Mouse (Mus musculus): ENCODE measurements around the gene Tmem150c.

Gene Tmem150c

DNA sequence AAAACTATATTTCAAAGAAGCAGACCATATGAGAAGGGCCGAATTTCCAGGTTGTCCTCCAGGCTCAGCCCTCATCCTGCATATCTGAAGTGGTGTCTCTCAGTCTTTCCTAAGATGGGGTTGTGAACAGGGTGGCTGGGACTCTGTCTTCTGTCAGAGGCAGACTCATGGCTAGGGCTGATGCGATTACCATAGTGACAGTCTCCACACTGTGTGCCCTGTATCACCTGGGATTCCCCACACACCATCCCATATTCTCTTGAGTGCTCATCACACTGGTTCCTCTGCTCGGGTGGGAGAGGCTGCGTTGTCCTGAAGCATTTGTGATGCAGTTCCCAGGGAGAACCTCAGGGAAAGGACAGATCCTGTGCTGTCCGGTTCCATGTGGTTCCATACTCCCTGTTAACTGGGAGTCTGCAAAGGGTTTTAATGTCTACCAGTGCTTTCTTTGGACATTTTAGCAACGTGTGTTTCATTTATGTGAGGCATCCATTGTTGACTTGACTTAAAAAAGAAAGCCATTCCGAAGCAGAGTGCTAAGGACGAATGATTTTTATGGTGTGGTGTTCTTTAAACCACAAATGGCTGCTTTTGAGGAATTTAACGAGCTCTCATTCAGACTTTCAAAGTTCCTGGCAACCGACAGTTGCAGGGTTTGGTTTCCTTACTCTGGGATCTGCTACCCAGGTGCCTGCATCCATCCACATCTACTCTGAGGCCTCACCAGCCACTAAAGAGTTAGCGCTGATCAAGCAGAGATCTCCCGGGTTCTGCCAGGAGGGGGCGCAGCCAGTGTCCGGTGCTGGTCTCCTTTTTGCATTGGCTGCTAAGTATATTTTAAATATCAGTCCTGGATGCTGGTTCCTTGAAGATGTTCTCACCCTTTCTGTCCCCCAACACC, 7.2 kb upstream of the Tmem150c start:
- DNase-seq = peak; percentile 10 to 27

DNA sequence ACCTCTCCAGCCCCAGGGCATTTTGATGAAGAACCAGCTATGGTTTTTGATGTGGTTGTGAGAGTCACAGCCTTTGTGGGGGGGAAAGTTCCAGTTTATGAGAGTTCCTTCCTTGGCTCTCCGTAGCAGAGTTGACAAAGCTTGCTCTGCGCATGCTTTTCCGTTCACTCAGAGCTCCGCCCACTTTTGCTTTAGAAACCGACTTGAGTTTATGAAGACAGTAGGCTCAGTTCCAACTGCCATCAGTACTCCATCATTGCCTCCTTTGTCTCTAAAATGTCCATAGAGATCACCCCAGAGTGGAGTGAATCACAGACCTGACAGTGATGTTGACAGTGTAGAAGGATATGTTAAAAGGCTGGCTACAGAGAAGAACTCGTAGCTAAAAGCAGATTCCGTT, 3.8 kb upstream of the Tmem150c start:
- DNase-seq = no peak

DNA sequence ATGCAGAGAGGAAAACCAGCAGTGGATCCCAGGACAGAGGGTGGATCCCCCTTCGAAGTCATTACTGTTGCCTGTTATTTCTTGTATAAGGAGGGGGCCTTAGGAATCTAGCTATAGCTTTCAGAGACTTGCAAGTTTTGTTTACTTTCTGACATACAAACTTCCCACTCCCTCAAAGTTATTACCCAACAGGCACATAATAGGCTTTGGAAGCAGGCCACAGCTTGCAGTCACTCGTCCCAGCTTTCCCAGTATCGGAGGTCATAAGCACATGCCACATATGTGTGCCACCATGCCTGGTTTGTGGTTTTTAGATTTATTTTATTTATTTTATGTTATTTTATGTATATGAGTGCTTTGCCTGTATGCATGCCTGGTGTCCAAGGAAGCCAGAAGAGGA, 3.2 kb upstream of the Tmem150c start:
- no peak for DNase-seq

DNA sequence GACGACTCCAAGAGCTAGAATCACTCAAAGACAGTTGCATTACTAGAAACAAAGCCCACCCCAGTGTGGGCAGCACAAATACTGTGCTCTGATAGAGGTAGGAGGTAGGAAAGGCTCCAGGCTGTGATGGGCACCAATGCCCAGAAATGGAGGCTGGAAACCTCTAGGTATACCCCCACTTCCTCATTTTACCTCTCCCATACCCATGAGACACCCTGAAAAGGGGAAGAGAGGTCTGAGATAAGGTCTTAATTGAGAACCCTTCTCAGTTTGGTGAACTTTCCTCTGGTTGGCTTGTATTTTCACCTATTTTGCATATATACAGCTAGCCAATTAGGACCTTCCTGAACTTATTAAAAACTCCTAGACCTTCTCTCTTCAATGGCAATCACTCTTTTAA, 2.4 kb upstream of the Tmem150c start:
- no peak for DNase-seq

DNA sequence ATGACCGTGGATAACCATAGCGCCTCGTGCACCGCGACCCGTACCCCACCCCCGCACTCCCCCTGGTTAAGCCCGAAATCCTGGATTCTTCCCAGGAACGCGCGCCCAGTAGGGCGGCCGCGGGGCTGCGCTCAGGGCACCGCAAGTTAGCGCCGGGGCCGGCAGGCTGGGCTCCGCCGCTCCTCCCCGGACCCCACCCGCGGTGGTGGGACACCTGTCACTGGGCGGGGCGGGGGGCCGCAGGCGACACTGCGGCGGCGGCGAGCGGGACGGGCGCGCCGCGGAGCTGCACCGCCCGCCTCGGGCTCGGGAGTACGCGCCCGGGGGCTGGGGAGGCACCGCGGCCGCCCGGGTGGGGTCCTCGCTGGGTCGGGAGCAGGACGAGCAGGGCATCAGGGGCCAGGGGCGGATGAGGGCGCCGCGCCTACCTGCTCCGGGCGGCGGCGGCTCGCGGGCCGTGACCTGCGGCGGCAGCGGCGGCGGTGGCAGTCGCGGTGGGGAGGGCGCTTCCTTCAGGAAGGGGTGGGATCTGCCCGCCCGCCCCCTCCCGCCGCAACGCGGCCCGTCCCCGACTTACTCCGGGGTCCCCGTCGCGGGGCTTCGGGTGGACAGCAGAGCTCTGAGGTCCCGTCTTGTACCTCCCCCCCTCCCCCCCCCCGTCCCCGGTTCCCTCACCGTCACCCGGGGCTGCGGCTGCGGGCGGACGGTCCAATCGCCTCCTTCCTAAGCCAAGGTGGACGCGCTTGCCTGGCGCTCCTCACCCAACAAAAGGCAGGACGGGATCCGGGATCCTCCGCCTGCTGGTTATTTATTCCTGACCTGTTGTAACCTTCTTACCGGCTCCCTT, 594 bp downstream of the Tmem150c start:
- peak; percentile 16 to 33 for DNase-seq

DNA sequence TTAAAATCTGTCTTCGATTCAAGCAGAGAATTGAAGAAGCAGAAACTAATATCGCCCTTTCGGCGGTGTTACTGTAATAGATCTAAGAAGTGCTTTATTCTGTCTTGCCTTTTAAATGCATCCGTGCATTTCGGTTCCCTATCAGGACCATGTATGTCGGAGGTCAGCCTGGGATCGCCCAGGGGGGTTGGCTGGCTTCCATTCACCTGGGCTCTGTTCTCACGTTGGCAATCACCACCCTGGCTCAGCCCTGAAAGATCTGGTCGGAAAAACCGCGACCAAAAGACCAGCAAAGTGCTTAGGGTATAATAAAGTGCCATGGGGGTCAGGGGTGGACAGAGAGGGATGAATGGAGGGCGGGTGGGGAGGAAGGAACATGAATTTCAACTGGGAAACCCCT, 1.3 kb downstream of the Tmem150c start:
- DNase-seq = no peak

DNA sequence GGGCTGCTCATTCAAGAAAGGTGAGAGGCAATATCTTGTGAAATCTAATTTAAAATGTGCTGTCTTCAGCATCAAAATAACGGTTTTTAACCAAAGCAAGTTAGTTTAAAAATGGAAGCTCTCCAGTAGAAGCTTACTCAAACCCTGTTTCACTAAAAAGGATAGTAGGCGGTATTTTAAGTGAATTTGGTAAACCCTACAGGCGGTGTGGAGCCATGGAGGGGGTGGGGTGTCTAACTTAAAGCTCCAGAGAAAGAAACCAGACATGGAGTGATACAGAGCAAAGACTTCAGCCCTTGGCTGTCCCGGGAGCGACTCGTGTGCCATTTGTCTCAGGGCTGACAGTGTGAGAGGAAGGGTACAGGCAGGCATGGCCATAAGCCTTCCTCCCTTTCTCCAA, 4.0 kb downstream of the Tmem150c start:
- DNase-seq = no peak

DNA sequence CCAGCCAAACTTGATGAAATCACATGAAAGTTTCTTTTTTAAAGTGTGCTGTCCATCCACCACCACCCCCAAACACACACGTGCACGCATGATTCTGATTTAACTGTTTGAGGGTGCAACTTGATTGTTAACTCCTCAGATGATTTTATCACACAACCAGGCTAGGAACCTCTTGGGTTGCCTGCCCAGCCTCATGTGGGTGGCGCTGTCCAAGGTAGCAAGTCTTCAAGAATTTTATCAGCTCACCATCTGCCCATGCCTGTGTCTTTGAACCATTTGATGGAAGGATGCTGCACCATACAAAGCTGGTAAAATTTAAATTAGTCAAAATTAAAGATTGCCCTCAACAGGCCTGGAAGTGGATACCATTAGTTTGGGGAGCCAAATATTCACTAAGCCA, 9.6 kb downstream of the Tmem150c start:
- no peak for DNase-seq

DNA sequence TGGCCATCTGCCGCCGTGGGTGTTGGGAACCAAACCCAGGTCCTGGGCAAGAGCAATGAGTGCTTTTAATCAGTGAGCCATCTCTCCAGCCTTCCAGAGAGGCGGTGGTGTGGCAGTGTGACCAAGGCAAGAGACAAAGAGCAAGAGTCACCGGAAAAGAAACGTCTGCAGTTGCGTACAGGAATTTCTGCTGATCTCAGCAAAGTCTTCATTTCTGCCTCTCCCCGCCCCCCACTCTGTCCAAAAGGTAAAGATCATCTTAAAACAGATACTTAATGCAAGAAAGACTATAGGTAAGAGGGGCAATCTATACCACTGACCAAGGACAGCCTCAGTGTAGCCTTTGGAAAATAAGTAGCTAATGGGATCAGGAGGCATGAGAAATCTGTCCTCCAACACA, 14.8 kb downstream of the Tmem150c start:
- no peak for DNase-seq

DNA sequence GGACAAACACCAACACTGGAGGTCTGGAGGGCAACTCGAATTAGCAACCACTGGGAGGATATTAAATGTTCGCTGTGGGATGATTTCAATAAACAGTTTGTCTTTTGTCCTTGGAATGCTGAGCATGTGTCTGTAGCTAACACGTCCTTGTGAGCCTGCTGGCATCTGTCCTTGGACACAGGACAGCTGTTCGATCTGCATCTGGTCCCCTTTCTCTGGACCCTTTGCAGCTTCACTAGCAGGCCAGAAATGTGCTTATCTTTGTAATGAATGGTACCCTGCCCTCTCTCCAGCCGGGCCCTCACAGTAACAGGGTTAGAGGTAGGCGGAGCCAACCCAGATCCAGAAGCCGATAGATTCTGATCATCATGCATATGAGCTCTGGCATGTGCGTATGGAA, 32.3 kb downstream of the Tmem150c start:
- no peak for DNase-seq

DNA sequence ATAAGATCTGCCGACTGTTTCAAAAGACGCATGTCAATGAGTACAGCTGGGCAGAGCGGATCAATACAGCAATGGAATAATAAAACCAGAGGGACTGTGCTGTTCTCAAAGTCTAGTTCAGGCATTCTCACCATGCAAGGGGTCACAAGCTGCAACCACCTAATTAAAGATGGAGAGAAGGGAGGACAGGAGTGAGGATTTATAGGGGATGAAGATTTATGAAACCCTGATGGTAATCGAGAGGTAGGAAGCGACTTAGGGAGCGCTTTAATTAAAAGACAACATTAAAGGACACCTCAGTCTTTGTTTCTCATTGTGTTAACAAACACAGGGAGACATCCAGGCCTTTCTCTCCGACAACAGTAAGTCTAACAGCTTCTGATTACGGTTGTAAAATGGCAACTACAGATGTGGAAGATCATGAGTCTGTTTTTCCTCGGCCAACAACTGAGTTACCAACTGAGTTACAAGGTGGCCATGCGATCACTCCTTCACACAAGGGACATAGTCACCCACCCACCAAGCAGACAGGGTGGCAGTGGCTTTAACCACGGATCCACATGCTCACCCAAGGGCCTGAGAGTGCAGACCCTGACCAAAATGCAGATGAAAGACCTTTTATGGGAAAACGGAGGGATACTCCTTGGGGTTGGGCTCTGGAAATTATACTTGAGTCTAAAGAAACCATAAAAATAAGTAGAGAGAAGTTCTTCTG, 34.0 kb downstream of the Tmem150c start:
- DNase-seq = no peak

DNA sequence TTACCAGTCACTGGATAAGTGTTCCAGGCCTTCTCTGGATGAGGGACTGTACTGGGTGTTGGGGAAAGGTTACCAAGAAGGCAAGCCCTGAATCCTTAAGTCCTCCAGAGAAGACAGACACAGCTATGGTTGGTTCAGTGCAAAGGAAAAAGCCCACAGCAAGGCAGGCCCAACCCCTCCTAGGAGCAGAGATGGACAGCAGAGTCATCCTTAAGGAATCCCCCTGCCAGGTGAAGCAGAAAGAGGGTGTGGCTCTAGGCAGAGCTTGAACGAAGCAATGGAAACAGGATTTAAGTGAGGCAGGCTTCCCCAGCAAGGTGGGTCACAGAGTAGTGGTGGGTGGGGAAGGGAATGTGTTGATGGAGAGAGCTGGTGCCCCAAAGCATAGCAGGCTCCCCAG, 35.1 kb downstream of the Tmem150c start:
- DNase-seq = no peak

DNA sequence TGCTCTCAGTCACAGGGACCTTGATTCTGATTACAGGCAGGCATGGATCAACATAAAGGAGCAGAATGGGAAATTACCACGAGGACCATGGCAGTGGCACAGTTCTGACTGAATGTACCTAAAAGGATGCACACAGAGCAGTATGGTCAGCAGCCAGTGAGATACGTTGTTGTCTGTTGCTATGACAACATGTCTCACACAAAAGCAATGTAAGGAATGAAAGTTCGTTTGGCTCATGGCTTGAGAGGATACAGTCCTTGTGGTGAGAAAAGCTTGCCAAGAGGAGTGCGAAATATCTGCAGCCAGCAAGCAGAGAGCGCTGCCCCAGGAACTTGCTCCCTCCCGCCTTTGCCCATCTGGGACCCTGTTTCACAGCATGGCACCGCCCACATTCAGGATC, 36.3 kb downstream of the Tmem150c start:
- no peak for DNase-seq

DNA sequence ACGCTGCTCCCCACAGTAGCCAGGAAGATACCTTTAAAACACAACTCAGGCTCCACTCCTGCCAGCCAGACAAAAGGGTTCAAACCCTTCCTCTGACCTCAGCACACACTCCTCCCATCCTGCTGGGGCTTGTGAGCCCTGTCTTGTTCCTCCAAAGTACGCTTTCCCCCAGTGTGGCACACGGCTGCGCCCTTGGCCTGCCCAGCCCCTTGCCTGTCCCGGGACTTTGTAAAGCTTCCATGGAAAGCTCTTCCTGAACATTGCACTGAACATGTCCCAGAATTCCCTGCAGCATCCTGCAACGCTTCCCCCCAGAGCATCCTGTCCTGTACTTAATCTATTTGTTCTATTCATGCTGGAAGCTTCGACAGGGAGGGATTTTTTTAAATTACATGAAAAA, 38.4 kb downstream of the Tmem150c start:
- no peak for DNase-seq

DNA sequence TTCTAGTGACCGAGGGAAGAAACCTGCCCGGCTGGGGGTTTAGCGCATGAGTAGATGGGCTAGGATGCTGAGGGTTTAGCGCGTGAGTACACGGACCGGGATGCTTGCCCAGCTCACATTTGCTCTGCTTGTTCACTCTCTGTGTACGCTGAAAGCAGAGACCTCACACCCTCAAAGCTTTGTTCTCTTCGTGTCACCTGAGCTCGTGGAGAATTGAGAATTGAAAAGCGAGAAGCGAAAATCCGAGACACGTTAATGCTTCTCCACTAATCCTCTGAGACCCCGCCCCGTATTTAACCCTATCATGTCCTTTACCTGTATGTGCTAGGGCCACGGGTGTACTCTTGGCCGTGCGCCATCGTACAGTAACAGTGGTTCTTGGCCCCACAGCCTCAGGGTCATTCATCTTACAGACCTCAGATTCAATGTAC, 38.9 kb downstream of the Tmem150c start:
- DNase-seq = no peak

DNA sequence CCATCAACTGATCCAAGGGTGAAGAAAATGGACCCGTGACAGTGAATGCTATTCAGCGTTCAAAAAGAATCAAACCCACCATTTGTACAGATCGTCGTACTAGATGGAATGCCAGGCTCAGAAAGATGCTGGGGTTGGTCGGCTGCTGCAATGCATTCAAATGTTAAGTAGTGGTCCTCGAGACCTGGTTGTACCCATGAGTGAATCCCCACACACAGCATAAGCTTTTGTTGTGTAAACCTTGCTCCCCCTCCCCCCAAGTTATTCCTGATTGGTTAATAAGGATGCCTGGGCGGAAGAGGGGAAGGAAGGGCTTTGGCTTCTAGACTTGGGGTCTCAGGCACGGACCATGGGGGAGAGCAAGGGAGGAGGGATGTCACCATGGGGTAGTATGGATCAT, 40.3 kb downstream of the Tmem150c start:
- no peak for DNase-seq

DNA sequence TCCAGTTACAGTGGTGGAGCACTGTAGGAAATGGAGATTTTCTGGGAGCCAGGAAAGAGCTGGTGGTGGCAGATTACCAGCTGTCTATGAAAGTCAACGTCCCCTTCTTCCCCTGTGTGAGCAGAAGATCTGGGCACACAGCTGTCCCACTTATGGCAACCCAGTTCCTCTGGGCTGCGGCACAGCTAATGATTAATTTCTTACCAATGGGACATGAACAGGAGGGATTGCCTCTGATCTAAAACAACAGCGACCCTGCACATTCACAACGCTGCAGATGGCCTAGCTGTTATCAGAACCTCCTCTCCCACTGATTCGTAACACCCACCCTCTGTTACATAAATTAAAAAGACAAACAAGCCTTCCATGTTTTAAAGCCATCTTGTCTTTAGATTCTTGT, 46.2 kb downstream of the Tmem150c start:
- no peak for DNase-seq

DNA sequence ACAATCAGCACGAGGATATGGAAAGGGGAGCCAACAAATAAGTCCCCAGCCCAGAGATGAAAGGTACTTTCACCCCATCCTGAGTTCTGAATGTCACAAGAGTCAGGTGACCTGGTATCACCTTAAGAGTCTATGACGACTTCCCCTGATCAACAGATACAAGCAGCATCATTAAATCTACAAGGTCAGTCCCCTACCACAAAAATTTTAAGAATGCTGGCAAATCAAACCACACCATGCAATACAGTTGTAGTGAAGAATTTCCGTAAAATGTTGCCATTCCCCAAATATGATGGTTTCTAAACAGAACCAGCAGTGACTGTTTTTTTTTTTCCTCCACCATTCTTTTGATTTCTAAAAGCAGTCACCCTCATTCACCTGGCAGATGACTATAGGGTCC, 49.0 kb downstream of the Tmem150c start:
- no peak for DNase-seq

DNA sequence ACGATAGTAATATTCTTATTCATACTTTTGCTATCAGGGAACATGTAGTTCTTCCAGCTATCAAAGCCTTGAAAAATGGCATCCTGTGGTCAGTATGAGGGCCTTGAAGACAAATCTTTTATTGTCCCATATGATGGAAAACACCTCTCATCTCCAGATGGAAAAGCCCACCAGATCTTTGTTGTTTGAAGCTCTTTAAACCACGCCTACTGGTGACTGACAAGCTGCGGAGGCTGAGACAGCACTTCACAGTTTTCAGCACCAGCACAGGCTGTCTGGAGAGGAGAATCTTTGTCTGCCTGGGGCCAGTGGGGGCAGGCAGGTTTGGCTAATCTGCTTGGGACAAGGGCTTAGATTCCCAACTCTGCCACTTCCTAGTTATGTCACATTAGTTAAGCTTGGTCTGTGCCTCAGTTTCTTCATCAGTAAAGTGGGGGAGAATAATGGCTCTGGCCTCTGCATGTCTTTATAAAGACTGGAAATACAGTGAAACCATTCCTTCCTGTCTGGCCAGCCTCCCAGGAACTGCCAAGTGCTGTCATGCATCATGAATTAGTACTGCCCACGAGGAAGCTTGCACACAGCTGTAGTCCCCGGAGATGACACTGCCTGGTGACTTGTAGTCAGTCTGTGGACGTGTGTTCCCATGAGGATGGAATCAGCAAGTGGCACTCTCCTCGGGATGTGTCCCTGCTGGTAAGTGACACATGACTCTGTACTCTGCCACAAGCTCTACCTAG, 49.9 kb downstream of the Tmem150c start:
- no peak for DNase-seq

DNA sequence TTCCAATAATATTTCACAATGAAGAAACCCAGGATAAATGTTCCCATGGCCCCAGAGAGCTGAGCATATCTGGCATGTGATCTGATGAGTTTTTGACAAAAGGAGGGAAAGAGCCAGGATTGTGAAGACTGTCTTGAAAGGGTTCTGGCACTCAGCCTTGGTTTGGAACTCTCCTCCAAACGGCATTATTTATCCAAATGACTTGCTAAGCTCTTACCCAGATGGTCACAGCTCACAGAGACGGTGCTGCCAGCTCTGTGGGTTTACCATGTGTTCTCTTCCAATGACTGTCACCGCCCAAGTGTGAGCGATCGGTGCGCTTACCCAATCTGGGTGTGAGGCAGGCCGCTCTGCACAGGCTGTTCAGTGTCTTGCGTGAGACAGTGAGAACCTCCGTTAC, 50.7 kb downstream of the Tmem150c start:
- DNase-seq = no peak

DNA sequence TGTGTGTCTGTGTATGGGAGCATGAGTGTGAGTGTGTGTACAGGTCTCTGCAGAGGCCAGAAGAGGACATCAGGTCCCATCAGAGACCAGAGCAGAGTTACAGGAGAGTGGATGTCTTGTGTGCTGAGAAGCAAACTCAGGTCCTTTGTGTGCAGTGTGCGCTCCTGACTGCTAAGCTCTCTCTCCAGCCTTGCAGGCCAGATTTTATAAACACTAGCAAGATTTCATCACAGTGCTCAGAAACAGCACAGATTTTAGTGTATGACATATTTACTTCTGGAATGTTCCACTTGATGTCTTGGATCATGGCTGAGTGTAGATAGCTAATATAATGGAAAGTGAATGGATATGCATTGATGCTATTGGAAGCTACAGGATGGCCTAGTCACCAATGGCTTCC, 57.2 kb downstream of the Tmem150c start:
- DNase-seq = no peak

DNA sequence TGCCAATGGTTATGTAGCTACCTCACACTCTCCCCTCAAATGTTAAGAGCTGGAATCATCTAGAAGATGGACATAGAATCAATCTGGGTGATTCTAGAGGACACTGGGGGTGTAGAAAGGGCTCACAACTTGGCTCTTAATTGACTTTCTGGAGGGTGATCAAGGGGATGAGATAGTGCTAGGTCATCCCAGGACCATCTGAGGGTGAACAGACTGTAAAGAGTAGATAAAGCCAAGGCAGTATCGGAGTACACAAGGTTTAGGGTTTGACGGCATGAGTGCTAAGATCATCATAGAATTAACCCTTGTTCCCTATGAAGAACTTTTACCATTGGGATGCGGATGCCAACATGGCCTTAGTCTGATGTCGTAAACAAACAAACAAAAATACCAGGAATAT, 61.6 kb downstream of the Tmem150c start:
- DNase-seq = no peak

DNA sequence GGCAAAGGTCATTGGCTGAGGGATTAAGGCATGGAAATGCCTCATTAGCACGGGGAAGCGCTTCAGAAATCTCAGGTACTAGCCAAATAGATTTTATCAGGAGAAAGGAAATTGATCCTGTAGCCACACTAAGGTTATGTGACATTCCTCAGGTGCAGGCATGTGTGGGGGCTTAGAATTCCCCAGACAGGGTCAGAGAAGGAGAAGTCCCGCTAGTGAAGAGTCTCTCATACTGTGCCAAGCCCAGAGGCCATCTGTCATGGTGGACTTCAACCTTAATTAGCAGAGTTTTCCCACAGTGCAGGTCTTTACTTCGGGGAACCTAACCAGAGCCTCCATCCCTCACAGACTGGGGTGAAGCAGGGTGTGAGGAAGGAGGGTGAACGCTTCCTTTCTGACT, 62.7 kb downstream of the Tmem150c start:
- no peak for DNase-seq
